Comparison of ENCODE assay signal across 11 mouse cellular contexts in genomic region chr19:55219359-55219758, GRCm38 (mm10). TPM values are rescaled to one million over a fixed set of nuclear protein-coding genes. Genes with fewer than 3 reads are reported as not detected.
DNase-seq lines count a peak whose midpoint lies in the region; ATAC-seq and TF ChIP-seq lines count a peak whose summit lies in the region.
"Had no signal": no experiment of that assay in that cellular context is flagged by ENCODE, and none has a peak within 500 bp of the region (broad histone marks: within the 10 kb centered on the region; RNA-seq: fewer than 3 reads in every experiment).

No protein-coding gene starts in this region.

- no peak overlapping the region for H3K4me2 ChIP-seq in kidney, embryonic 14.5 days (replicated peaks; ENCODE audit: low read depth, low read length)
- H3K4me2 ChIP-seq in forebrain, embryonic 14.5 days (ENCODE audit: low read length) = peak overlapping the region; percentile 60; the same call in 1 of the 2 replicates
- peak overlapping the region; percentile 91 for H3K4me2 ChIP-seq in liver, embryonic 15.5 days

- DNase-seq in kidney, adult 2 months = peak; percentile 52
- DNase-seq in Muller cell, postnatal 12 days (ENCODE audit: inconsistent ontology term) = peak; percentile 18
- no peak for DNase-seq in forebrain, embryonic 14.5 days (ENCODE audit: low spot score)
- no peak for DNase-seq in gastrocnemius, adult 8-10 months (ENCODE audit: low spot score in 2 of 2)
- no peak for DNase-seq in spleen, postnatal 10 days (ENCODE audit: low spot score in 2 of 2)

- 60% methylated on average over 8 of the region's 8 CpGs for WGBS in kidney, adult 2 months
- 77% methylated on average over 8 of the region's 8 CpGs for WGBS in kidney, embryonic 14.5 days
- 71% methylated on average over 8 of the region's 8 CpGs for WGBS in forebrain, embryonic 14.5 days
- 43% methylated on average over 8 of the region's 8 CpGs for WGBS in liver, embryonic 15.5 days (ENCODE audit: insufficient replicate concordance)

- H3K36me3 ChIP-seq in kidney, adult 2 months (ENCODE audit: control insufficient read depth, insufficient read depth, low read length) = no peaks in the 10 kb centered on the region
- no peaks in the 10 kb centered on the region for H3K36me3 ChIP-seq in kidney, embryonic 14.5 days (ENCODE audit: control insufficient read depth, insufficient read depth, low read length)
- H3K36me3 ChIP-seq in forebrain, embryonic 14.5 days (ENCODE audit: control insufficient read depth, insufficient read depth, low read length) = no peaks in the 10 kb centered on the region
- no peaks in the 10 kb centered on the region for H3K36me3 ChIP-seq in liver, embryonic 15.5 days (replicated peaks)
- H3K36me3 ChIP-seq: G1E had no signal

- H3K4me3 ChIP-seq in kidney, adult 2 months (ENCODE audit: insufficient read depth, low read depth, low read length) = no peak overlapping the region
- no peak overlapping the region for H3K4me3 ChIP-seq in kidney, embryonic 14.5 days (ENCODE audit: low read length)
- H3K4me3 ChIP-seq in forebrain, embryonic 14.5 days (ENCODE audit: low read depth, low read length) = no peak overlapping the region
- H3K4me3 ChIP-seq in liver, embryonic 15.5 days (replicated peaks) = peak overlapping the region; percentile 59; the same call in 1 of the 2 replicates

- H3K9me3 ChIP-seq in kidney, embryonic 14.5 days (ENCODE audit: control insufficient read depth, low read length) = no peaks in the 10 kb centered on the region
- no peaks in the 10 kb centered on the region for H3K9me3 ChIP-seq in forebrain, embryonic 14.5 days (replicated peaks; ENCODE audit: control insufficient read depth, low read length)
- no peaks in the 10 kb centered on the region for H3K9me3 ChIP-seq in liver, embryonic 15.5 days (replicated peaks)
- H3K9me3 ChIP-seq: G1E had no signal

- ATAC-seq in kidney, embryonic 14.5 days (ENCODE audit: low FRiP score, low TSS enrichment) = no peak
- ATAC-seq in forebrain, embryonic 14.5 days = no peak
- ATAC-seq in liver, embryonic 15.5 days (ENCODE audit: insufficient read depth) = peak; percentile 24
- ATAC-seq in cerebellum, adult (ENCODE audit: insufficient number of reproducible peaks, low FRiP score, low TSS enrichment) = no peak

- no peak for TF ChIP-seq POLR2A in kidney, adult 2 months (IDR thresholded peaks at IDR 0.05; ENCODE audit: low read depth, low read length)

- no peak for TF ChIP-seq CTCF in kidney, adult 2 months (conservative IDR thresholded peaks at IDR 0.05; ENCODE audit: insufficient read depth, insufficient read length, low read depth, low read length)

- no peak overlapping the region for H3K27ac ChIP-seq in kidney, adult 2 months (ENCODE audit: insufficient read depth, low read depth, low read length)
- H3K27ac ChIP-seq in kidney, embryonic 14.5 days (ENCODE audit: low read depth, low read length) = no peak overlapping the region
- H3K27ac ChIP-seq in forebrain, embryonic 14.5 days (ENCODE audit: low read depth, low read length) = no peak overlapping the region
- H3K27ac ChIP-seq in liver, embryonic 15.5 days (replicated peaks) = peak overlapping the region; percentile 96

- no peaks in the 10 kb centered on the region for H3K27me3 ChIP-seq in kidney, adult 2 months (replicated peaks; ENCODE audit: control insufficient read depth, insufficient read depth, low read length)
- no peaks in the 10 kb centered on the region for H3K27me3 ChIP-seq in kidney, embryonic 14.5 days (ENCODE audit: control insufficient read depth, insufficient read depth, low read length)
- H3K27me3 ChIP-seq in forebrain, embryonic 14.5 days (replicated peaks; ENCODE audit: control insufficient read depth, insufficient read depth, low read length) = no peaks in the 10 kb centered on the region
- H3K27me3 ChIP-seq in liver, embryonic 15.5 days = peaks cover 6% of the 10 kb centered on the region; the same call in 1 of the 2 replicates

- H3K4me1 ChIP-seq in kidney, adult 2 months (ENCODE audit: control insufficient read depth, insufficient read depth, low read length) = no peaks in the 10 kb centered on the region
- H3K4me1 ChIP-seq in kidney, embryonic 14.5 days (ENCODE audit: control insufficient read depth, insufficient read depth, low read length) = peaks cover 12% of the 10 kb centered on the region
- H3K4me1 ChIP-seq in forebrain, embryonic 14.5 days (ENCODE audit: control insufficient read depth, insufficient read depth, low read length) = no peaks in the 10 kb centered on the region
- peaks cover 44% of the 10 kb centered on the region for H3K4me1 ChIP-seq in liver, embryonic 15.5 days (replicated peaks)

- H3K9ac ChIP-seq in kidney, embryonic 14.5 days (ENCODE audit: low read depth, low read length) = no peak overlapping the region
- no peak overlapping the region for H3K9ac ChIP-seq in forebrain, embryonic 14.5 days (ENCODE audit: low read length)
- peak overlapping the region; percentile 63; the same call in 1 of the 2 replicates for H3K9ac ChIP-seq in liver, embryonic 15.5 days

RNA-seq across cellular contexts. Expression of gene Gucy2g, which starts 21.7 kb away (rescaled TPM):
- polyA plus RNA-seq in kidney, adult 2 months (2012; rRNA removed) = 0.88 and 1.1 TPM in 2 replicates
- polyA plus RNA-seq in kidney, embryonic 14.5 days (2014; fragmentation: Nextera tagmentation; extraction: Ambion mirVana) = 0.05 TPM in 1 of 2 replicates, not detected in the other
- 0.04 TPM in 1 of 2 replicates, not detected in the other for polyA plus RNA-seq in forebrain, embryonic 14.5 days (2014; fragmentation: Nextera tagmentation; extraction: Ambion mirVana)
- not detected in 2 replicates for polyA plus RNA-seq in liver, embryonic 15.5 days (2015; fragmentation: Nextera tagmentation; extraction: Ambion mirVana)
- total RNA-seq in gastrocnemius, adult 8-10 months (2022) = under 1 TPM; 0.17 to 0.34 (median 0.32) TPM
- total RNA-seq: liver, adult 2 months had no signal
- polyA plus RNA-seq: G1E; stomach, embryonic 14.5 days had no signal

RNA-seq across cellular contexts. Expression of gene Acsl5, which starts 32.4 kb away (rescaled TPM):
- polyA plus RNA-seq in kidney, adult 2 months (2012; rRNA removed) = 26.8 and 29.3 TPM in 2 replicates
- 26.3 and 38.1 TPM in 2 replicates for polyA plus RNA-seq in kidney, embryonic 14.5 days (2014; fragmentation: Nextera tagmentation; extraction: Ambion mirVana)
- polyA plus RNA-seq in forebrain, embryonic 14.5 days (2014; fragmentation: Nextera tagmentation; extraction: Ambion mirVana) = 7.7 and 9.6 TPM in 2 replicates
- polyA plus RNA-seq in liver, embryonic 15.5 days (2015; fragmentation: Nextera tagmentation; extraction: Ambion mirVana) = 154 and 157 TPM in 2 replicates
- 1 to 10 TPM; 2.0 to 2.6 (median 2.2) TPM for total RNA-seq in gastrocnemius, adult 8-10 months (2022)

RNA-seq across cellular contexts. Expression of gene Tectb, which starts 38.8 kb away (rescaled TPM):
- 0.04 and 0.09 TPM in 2 replicates for polyA plus RNA-seq in kidney, adult 2 months (2012; rRNA removed)
- polyA plus RNA-seq in kidney, embryonic 14.5 days (2014; fragmentation: Nextera tagmentation; extraction: Ambion mirVana) = not detected in 2 replicates
- 0.24 TPM in 1 of 2 replicates, not detected in the other for polyA plus RNA-seq in forebrain, embryonic 14.5 days (2014; fragmentation: Nextera tagmentation; extraction: Ambion mirVana)
- polyA plus RNA-seq in liver, embryonic 15.5 days (2015; fragmentation: Nextera tagmentation; extraction: Ambion mirVana) = 0.37 and 0.38 TPM in 2 replicates
- total RNA-seq in gastrocnemius, adult 8-10 months (2022) = not detected
- polyA plus RNA-seq: G1E had no signal

Comparison
In these comparisons a context has a peak if more than half of its experiments do, and no peak if none do; other contexts are left out.
1. DNase-seq: peak in kidney, adult 2 months (single experiment) and Muller cell, postnatal 12 days (single experiment); none in forebrain, embryonic 14.5 days (single experiment), gastrocnemius, adult 8-10 months (0 of 2) and spleen, postnatal 10 days (0 of 2).